Mouse (Mus musculus): ENCODE data around the gene Aasdhppt. TPM values are rescaled to one million over a fixed set of nuclear protein-coding genes. Genes with fewer than 3 reads are reported as not detected.

Gene Aasdhppt
- polyA plus RNA-seq (2017; shearing (Covaris generic)): 10 to 100 TPM; 27.5 to 34.2 (median 33.8) TPM

DNA sequence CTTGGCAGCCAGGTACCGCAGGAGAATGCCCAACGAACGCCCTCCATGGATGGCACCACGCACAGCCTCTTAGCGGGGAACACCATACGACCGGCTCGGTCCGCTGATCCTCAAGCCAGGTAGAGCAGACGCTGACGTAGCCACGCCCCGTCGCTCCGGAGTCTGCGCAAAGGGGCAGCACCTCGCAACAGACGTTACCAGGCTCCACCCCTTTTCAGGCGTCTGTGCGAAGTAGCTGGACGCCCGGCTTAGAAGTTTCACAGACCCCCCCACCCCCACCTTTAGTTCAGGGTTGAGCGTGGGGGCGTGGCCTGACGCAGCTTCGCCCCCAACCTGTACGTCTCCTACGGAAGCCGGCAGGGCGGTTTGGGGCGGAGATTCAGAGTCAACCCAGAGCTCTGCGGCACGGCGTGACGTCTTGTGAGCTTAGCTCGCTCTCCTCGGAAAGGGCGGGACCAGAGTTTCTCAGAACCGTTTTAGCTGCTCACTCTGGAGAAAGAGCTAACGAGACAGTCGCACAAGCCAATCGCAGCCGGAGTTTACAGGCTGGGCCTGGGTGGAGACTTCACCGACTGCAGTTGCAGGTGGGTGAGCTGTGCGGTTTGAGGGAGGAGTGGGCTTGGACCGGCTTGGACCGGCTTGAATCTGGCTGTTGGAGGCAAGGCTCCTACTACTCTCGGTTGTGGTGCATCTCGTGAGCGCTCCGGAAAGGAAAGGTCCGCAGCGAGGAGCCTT is at the start of gene Aasdhppt, which contains the start of gene Kbtbd3:
TSS of gene Aasdhppt (minus strand) at position 121 of the 735 bp plus-strand sequence.
TSS of gene Kbtbd3 (plus strand) at position 483 of the 735 bp plus-strand sequence.
- ATAC-seq: peak; percentile 87

DNA sequence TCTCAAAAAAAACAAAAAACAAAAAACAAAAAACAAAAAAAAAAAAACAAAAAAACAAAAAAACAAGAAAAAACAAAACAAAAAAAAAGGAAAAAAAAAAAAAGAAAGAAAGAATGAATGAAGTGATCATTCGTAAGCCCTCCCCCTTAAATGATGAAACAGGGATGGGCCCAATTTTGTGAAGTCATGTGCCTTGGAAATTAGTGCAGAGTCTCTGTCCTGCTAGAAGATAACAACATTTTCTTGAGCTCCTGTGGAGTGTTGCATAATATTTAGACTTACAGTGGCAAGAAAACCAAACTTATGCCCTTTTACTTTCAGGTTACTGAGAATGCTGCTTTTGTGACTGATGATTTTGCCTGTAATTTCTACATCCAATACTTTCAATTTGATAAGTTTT is 43.9 kb upstream of the Aasdhppt start:
- no peak for ATAC-seq

DNA sequence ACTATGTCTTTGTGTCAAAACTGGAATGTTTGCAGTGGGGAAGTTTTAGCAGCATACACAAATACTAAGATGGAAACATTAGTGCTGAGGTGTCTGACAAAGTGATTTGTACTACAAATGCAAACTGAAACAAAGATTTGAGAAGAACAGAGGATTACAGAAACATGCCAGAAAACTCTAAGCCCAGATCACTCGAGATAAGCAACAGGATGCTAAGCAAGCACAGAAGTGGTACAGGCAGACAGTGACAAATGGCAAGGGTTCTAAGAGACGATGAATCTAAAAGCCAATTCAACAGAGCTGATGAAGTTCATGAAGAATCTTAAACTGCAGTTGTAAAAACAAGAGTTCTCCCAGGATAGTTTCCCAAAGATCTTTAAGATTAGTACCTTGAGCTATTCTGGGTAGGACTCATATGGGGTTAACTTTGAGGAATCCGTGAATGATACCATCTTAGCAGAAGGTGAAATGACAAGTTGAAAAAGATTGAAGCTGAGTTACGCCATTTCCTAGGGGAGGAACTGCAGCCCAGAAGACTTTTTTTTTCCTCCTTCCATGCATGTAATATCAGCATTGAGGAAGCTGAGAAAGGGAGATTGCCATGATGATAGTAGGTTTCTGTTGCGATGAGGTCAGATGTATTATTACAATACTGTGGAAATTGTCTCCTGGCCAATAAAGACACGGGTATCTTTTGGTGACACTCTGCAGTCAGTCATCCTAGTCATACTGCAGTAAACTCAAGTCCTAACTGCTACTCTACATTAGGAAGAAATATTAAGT is 9.9 kb upstream of the Aasdhppt start:
- ATAC-seq: peak; percentile 77

DNA sequence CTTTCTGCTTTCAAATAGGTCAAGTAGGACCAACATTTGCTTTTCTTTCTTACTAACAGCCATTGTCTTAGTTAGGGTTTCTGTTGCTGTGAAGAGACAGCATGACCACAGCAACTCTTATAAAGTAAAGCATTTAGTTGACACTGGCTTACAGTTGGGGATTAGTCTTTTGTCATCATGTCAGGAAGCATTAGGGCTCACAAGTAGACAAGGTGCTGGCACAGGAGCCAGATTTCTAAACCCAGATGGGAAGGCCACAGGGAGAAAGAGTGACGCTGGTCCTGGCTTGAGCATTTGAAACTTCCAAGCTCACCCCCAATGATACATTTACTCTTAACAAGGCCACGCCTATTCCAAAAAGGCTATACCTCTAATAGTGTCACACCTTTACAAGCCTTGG is 6.5 kb upstream of the Aasdhppt start:
- ATAC-seq: no peak

DNA sequence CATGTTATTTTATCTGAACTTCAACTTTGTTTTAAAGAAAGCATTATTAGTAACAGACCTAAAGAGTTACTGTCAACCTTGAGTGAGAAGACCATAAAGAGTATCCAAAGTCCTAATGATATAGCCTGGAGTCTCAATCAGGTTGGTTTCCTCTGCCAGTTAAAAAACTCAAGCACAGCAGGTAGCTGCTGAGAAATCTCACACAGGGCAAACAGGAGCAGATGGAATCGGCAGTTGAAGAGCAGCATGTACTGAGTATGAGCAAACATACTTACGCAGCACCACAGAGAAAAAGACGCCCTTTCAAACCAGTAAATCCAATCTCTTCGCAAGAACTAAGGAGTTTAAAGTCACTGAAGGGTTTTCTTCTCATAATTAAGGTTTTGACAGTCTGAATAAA is 4.7 kb upstream of the Aasdhppt start:
- ATAC-seq: no peak

DNA sequence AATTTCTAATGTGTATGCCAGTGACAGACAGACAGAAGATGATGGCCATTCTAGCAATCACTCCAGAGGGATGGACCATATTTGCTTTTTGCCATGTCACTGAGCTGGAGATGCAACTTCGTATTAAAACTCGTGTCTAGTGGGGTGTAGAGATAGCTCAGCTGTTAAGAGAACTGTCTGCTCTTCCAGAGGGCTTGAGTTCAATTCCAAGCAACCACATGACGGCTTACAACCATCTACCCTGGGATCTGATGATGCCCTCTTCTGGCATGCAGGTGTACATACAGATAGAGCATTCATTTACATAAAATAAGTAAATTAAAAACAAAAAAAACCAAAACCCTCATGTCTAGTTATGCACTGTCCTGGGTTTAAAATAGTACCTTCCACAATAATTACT is 1.9 kb upstream of the Aasdhppt start:
- ATAC-seq: no peak

DNA sequence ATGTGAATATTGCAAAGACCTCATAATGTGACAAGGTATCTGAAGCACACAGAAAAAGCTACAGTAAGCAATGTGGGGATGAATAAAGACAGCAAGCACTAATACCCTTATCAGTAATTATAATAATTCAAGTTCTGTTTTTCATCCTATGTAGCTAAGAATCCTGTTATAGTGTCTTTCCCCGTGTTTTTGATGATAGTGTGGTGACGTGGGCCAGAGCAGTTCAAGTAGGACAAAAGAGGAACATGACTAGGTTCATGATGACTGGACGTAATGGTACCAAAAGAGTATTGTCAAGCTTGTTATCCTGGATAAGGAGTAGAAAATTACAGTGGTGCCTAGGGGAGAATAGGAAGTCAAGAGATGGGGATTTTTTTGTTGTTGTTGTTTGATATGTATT is 1.4 kb upstream of the Aasdhppt start:
- ATAC-seq: no peak

DNA sequence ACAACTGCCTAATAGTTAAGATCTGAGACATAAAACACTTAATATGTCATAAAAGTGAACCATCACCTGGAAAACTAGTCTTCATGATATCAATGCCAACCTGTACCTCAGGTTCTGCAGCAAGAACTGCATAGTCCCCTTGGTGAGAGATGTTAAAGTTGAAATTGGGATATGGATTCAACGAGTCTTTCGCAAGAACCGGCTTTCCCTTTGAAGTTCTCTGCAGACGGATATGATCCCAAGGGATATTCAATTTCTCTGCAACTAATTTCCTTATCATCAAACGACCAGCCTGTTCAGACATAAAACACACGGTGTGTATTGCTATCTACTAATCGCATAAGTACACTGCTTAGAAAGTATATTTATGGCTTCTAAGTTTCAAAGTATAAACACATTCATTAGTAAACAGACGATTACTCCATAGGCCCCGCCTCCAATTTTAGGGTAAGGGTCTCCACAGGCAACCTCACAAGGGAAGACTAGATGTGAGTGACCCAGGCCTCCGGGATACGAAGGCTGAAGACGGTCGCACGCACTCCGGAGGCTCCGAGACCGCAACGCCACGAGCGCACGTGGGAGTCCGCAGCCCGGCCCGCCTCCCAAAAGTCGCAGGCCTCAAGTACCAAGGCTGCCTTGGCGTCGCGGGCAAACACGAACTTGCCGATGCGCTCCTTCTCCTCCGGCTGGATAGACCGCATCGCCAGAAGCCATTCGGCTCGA is 482 bp downstream of the Aasdhppt start:
- peak; percentile 34 for ATAC-seq

DNA sequence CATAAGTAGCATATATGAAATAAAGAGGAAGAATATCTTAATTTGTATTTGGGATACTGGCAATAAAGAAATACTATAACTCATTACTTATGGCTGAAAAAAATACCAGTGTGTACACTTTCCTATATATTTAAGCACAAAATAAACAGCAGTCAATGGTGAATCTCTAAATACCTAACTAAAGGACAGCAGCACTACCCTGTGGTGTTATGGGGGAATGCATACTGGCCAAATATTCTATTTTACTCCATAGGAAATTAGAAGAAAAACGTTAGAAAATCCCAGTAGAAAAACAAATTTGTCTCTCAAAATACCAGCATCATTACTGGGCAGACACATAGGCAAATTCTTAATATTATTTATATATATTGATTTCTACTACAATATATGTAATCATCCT is 4.4 kb downstream of the Aasdhppt start:
- ATAC-seq: no peak

DNA sequence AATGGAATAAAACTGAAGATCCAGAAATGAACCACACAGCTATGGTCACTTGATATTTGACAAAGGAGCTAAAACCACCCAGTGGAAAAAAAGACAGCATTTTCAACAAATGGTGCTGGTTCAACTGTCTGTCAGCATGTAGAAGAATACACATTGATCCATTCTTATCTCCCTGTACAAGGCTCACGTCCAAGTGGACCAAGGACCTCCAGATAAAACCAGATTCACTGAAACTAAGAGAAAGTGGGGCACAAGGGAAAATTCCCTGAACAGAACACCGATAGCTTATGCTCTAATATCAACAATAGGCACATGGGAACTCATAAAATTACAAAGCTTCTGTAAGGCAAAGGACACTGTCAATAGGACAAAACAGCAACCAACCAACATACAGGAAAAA is 8.8 kb downstream of the Aasdhppt start:
- no peak for ATAC-seq

DNA sequence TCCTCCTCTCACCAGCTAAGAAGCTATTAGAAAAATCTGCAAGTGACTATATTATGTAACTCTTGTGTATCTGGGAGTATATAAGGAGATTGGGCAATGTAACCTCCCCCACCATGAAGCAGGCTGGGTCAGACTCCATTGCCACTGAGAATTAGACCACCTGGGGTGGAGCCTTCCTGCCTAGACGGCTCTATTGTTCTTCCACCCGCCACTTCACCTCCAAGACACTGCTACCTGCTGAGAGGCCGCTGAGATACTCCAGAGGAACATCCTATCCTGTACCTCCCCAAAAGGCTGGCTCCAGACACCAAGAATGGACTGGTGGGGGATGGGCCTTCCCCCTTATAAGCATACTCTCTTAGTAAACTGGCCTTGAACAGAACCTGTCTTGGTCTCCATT is 25.4 kb downstream of the Aasdhppt start:
- no peak for ATAC-seq

DNA sequence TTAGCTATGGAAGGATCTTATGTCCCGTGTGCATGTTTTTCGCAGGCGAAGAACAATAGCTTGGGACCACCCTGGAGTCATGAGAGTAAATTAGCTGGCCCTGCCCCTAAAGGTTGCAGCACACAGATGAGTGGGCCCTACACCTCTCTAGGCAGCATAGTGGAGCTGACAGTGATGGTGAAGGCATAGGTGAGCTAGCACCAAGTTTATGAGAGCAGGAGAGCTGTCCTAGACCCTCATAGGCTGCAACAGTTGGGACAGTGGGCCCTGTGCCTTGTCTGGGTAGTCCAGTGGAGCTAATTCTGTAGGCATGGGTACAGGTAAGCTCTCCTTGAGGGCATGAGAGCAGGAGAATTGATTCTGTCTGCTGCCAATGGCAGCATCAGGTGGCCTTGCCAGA is 42.4 kb downstream of the Aasdhppt start:
- ATAC-seq: no peak

DNA sequence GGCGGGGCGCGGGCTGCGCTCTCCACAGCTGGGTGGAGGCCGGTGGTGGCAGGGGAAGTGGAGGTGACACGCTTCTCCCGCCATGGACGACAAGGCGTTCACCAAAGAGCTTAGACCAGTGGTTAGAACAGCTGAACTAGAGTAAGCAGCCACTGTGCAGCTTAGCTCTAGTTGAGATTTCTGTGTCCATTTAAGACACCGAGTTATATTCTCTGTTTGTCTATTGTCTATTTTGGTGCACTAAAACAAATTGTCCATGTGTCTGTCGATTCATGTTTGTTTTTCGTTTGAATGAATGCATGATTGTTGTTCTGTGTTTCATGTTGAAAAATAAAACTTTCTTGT is 48.6 kb downstream of the Aasdhppt start:
- ATAC-seq: no peak

DNA sequence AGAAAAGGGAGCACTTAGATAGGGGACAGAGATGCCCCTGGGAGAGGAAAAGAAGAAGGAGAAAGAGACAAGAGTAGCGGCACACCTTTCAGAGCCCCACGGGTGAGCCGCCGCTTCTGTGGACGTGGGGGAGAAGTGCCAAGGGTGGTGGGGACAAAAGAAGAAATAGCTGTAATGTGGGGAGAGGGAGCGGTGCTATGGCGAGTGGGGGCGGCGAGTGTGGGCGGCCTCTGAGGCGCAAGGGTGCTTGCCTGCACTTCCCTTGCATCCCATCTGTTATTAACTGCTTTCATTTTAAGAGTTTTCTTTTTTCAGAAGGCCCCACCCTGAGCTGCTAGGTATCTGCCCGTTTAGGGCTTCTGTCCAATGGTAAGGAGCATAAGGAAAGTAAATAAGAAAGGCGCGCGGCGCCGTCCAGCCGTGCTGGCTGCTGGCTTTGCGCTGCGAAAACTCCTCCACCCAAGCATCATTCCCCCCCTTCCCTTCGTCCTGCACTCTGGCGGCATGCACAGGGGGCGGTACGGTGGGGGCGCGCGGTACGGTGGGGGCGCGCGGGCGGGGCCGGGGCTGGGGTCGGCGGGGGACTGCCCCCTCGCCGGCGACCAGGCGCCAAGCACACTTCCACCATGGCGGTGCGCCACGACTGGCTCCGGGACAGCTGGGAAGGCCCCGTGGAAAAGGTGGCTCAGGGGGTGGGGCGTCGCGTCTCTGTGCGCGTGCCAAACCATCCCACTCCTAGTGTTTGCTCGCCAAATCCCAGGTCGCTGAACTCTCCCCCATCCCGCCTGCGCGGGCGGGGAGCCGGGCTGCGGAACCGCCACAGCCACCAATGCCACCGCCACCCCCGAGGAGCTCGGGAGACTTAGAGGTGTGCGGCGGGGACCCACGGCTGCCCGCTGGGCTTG is 49.2 kb downstream of the Aasdhppt start:
- ATAC-seq: no peak

DNA sequence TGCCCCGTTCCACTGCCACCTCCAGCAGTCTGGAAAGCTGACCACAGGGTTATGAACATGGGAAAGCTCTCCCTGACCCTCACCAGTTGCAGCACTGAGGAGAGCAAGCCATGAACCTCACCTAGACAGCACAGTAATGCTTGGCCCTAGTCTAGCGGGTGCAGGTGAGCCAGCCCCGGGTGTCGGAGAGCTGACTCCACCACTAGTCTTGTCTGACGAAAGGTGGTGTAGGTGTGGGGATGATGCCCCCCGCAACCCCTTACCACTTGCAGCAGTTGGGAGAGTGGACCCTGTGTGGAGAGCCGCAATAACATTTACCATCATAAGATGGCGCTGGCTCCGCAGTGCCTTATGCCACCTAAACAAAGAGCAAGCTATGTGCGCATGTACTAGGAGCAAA is 50.2 kb downstream of the Aasdhppt start:
- ATAC-seq: no peak

Other genes starting within 250 kb of the Aasdhppt start
- gene Kbtbd3, start 362 bp upstream of the Aasdhppt start, polyA plus RNA-seq (2017; shearing (Covaris generic)): 10 to 100 TPM in 1 of 3 experiments, 1 to 10 TPM in 2; 9.0 to 12.6 (median 9.4) TPM
- 10 to 100 TPM; 20.8 to 25.8 (median 23.6) TPM for gene Msantd4, start 67.1 kb upstream of the Aasdhppt start, polyA plus RNA-seq (2017; shearing (Covaris generic))